Mouse (Mus musculus) brain, embryonic 14.5 days (tissue): Measurements from ENCODE around the gene Mcl1.

ENCODE experiments used
- CTCF ChIP-seq: fragments of 200-500 bp; IDR thresholded peaks from 2 replicates; pipeline ENCODE4 v1.5.1; 2012; ENCODE audit warnings: inconsistent platforms, mild to moderate bottlenecking, moderate library complexity, borderline replicate concordance; ENCODE audit not compliant: insufficient read depth, insufficient read length; ENCODE audit errors: extremely low read depth
- POLR2A ChIP-seq: fragments of 200-500 bp; IDR thresholded peaks from 2 replicates; pipeline ENCODE4 v1.6.1; 2012; ENCODE audit warnings: mild to moderate bottlenecking, inconsistent platforms, borderline replicate concordance; ENCODE audit not compliant: poor library complexity, insufficient read depth, insufficient read length, severe bottlenecking; ENCODE audit errors: extremely low read depth

- TF ChIP-seq CTCF (no peak), POLR2A (no peak)
Measured at GRCm38 (mm10) chr3:95707497-95707896, 48.9 kb downstream of the Mcl1 start.
